Mouse (Mus musculus) CD8-positive naive resting alpha-beta T cell, adult 2 months (primary cell): ENCODE results near the gene Skint9.
"Not testable (repeated sequence)": the region's sequence is repeated elsewhere in the genome, so short reads cannot be mapped to it uniquely, and the experiment has no call there.

ENCODE experiments used
- DNase-seq, 2 experiments: peaks; one replicate each; pipeline ENCODE4 v3.0.0; 2022; ENCODE audit warnings: low read depth in 2 of 2, low spot score in 2 of 2

Skint9 gene

DNA sequence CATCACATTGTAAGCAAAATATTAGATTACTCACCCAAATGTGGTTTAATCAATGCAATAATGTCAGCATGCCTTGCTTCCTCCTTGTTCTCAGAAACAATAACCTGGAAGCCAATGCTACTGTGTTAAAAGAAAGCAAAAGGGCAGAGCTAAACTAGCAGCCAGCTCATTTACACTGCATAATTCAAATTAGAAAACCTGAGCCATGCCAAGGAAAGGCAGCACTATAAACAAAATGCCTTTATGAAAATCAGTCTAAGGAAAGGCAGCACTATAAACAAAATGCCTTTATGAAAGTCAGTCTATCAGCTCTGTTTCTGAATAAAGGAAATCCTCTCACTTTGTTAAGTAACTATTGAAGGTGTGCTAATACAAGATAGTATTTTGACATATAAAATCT lies at the start of gene Skint9:
Gene Skint9 (minus strand): TSS at position 101 of the 400 bp plus-strand sequence.
- DNase-seq, result no peak

DNA sequence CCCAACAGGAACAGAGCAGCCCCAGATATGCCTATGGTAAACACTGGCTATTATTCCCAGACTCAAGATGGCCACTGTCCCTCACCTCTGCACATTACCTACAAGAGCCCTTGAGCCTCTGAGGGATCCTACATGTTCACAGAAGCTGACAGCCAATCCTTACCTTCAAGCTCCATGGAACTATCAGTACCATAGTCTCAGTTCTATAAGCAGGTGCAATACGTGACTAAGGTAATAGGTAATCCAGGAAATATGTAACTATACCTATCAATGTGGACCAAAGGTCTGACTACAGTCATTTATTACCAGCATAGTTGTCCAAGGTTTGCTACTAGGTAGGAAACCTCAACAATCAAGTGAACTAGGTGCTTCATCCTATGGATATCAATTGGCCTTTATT lies 1.1 kb downstream of the Skint9 start:
- no peak for DNase-seq

DNA sequence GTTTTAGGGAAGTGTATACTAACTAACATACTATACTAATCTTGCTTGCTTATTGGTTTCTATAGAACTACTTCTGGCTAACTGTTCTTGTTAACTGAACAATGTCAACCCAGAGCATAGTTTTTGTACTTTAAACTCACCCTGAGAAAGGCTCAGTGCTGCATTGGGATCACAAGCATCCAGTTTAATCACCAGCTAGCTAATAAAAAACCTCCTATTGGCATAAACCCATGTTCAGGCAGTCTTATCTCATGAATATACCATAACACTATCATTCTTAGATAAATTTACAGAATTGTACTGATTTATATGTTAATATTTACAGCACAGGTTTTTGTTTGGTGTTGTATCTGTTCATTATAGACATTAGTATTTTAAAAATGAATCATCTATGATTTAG lies 1.6 kb downstream of the Skint9 start:
- DNase-seq, result no peak

DNA sequence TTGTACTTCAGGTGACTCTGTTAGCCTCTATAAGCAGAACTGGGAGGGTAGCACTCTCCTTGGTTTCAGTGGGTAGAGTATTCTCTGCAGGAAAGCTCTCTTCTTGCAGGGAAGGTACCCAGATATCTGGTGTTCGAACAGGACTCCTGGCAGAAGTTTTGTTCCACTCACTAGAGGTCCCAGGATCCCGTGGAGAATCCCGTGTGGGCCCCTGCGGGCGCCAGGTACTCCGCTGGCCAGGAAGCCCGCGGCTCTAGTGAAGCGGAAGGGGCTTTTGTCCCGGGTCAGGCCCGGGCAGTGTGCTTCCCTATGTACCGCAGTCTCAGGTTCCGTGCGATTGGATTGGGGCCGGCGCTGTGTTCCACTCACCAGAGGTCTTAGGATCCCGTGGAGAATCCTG lies 84.7 kb downstream of the Skint9 start:
- DNase-seq, result not testable (repeated sequence)
